Mouse (Mus musculus) spleen, adult 2 months (tissue): ENCODE results near the gene Tirap. TPM values are rescaled to one million over a fixed set of nuclear protein-coding genes. Genes with fewer than 3 reads are reported as not detected.

ENCODE experiments used
- DNase-seq, 2 experiments: peaks; one replicate each; pipeline versions ENCODE4 v3.0.0 to v3.0.0-alpha.2; 2012 to 2021; ENCODE audit warnings: low spot score in 2 of 2, low read depth in 1 of 2
- H3K27ac ChIP-seq: fragments of 200-500 bp; 2 replicates; pipeline ENCODE4 v1.5.1; 2012; ENCODE audit warnings: low read length, inconsistent platforms; ENCODE audit not compliant: insufficient read depth
- H3K27me3 ChIP-seq: fragments of 200-500 bp; 2 replicates; pipeline ENCODE4 v1.6.1; 2012; ENCODE audit warnings: mild to moderate bottlenecking, moderate library complexity, low read length, inconsistent platforms; ENCODE audit not compliant: control insufficient read depth, insufficient read depth
- H3K36me3 ChIP-seq: fragments of 200-500 bp; 2 replicates; pipeline ENCODE4 v1.6.1; 2012; ENCODE audit warnings: mild to moderate bottlenecking, low read length, inconsistent platforms; ENCODE audit not compliant: control insufficient read depth, insufficient read depth
- H3K4me1 ChIP-seq: fragments of 200-500 bp; 2 replicates; pipeline ENCODE4 v1.6.1; 2011; ENCODE audit warnings: inconsistent platforms; ENCODE audit not compliant: control insufficient read depth, insufficient read depth, insufficient read length
- H3K4me3 ChIP-seq: fragments of 200-500 bp; 2 replicates; pipeline ENCODE4 v1.5.1; 2011; ENCODE audit warnings: mild to moderate bottlenecking, inconsistent platforms; ENCODE audit not compliant: insufficient read depth, insufficient read length; ENCODE audit errors: extremely low read depth
- CTCF ChIP-seq: fragments of 200-500 bp; IDR thresholded peaks from 2 replicates; pipeline ENCODE4 v1.5.1; 2011; ENCODE audit warnings: mild to moderate bottlenecking, inconsistent platforms; ENCODE audit not compliant: insufficient read depth, insufficient read length, insufficient replicate concordance; ENCODE audit errors: extremely low read depth
- POLR2A ChIP-seq: fragments of 200-500 bp; IDR thresholded peaks from 2 replicates; pipeline ENCODE4 v1.6.1; 2011; ENCODE audit warnings: low read depth, low read length, inconsistent platforms
- WGBS: fragments of 180-500 bp; shearing (Covaris S2); methylation state at CpG from one replicate; pipeline ENCODE4 v1.1.7; 2018; 5-methylcytosine and 5-hydroxymethylcytosine counted together
- polyA plus RNA-seq: library from polyadenylated mRNA; depleted of rRNA; stranded (reverse); fragments of >200 nt; gene quantifications from 2 replicates; pipeline ENCODE4 v1.2.3, GENCODE M21; 2012; rRNA removed

Tirap gene
- 9.2 and 12.6 TPM in 2 replicates for polyA plus RNA-seq

GRCm38 (mm10) chr9:35199772-35200471 is at the start of gene Tirap, which contains the start of gene Srpr:
Gene Tirap, minus strand, starts transcription at chr9:35200291.
Gene Srpr, plus strand, starts transcription at chr9:35200175.
- peak within 1 kb of the TSS; percentile 61 for H3K27ac ChIP-seq
- peaks cover 2% of the 10 kb centered on the region; the same call in 1 of the 2 replicates for H3K36me3 ChIP-seq
- H3K4me3 ChIP-seq: peak within 1 kb of the TSS; percentile 64
- peaks cover 8% of the 10 kb centered on the region for H3K4me1 ChIP-seq
- no peaks in the 10 kb centered on the region for H3K27me3 ChIP-seq
- DNase-seq: peak; percentile 45 to 88
- TF ChIP-seq CTCF: peak; percentile 85
- no peak for TF ChIP-seq POLR2A
- under 1% methylated on average over 44 of the region's 44 CpGs for WGBS

DNA sequence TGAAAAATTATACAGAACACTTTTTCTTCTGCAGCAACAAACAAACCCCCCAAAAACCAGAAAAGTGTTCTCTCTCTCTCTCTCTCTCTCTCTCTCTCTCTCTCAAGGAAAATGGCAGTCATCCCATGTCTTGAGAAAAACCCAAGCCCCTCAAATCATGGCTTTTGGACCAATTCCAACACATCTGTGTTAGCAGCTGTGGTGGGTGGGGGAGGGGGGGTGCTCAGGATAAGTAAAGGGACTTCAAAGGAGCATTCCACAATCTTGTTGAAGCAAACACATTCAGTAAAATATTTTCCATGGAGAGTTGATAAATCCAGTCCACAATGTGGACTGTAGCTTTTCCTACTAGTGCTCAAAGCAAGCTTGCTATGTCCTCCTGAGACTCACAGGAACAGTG is 49.4 kb upstream of the Tirap start:
- Histone ChIP-seq H3K4me3 (no peak overlapping the region), H3K36me3 (no peaks in the 10 kb centered on the region), H3K27me3 (no peaks in the 10 kb centered on the region), H3K4me1 (no peaks in the 10 kb centered on the region), H3K27ac (no peak overlapping the region)
- TF ChIP-seq CTCF: no peak
- no peak for TF ChIP-seq POLR2A
- no peak for DNase-seq

- Histone ChIP-seq H3K4me3 (no peak overlapping the region), H3K4me1 (no peaks in the 10 kb centered on the region), H3K36me3 (no peaks in the 10 kb centered on the region), H3K27me3 (no peaks in the 10 kb centered on the region), H3K27ac (no peak overlapping the region)
- no peak for DNase-seq
- WGBS: 94% methylated on average over 2 of the region's 2 CpGs
- TF ChIP-seq CTCF: no peak
- no peak for TF ChIP-seq POLR2A
These were observed 47.3 kb upstream of the Tirap start for GRCm38 (mm10) chr9:35247405-35247804.

DNA sequence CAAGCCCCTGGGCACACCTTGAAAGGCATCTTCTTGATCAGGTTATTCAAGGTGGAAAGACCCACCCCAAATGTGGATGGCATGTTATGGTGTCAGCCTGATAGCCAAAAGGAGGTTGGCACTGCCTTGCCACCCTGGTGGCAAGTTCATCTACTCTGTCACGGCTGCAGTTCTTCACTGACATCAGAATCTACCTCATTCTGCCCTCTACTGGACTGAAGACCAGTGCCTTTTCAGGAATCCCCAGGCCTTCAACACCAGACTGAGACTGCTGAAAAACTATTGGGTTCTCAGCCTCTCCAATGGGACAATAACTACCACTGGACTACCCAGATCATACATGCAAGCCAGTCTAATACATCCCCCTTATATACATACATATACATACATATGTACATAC is 39.6 kb upstream of the Tirap start:
- Histone ChIP-seq H3K4me1 (no peaks in the 10 kb centered on the region), H3K27ac (no peak overlapping the region), H3K27me3 (no peaks in the 10 kb centered on the region), H3K4me3 (no peak overlapping the region), H3K36me3 (peaks cover 3% of the 10 kb centered on the region; the same call in 1 of the 2 replicates)
- WGBS: 77% methylated on average over 1 of the region's 1 CpGs
- no peak for DNase-seq
- no peak for TF ChIP-seq POLR2A
- no peak for TF ChIP-seq CTCF

- TF ChIP-seq CTCF: no peak
- no peak for TF ChIP-seq POLR2A
- peaks cover 6% of the 10 kb centered on the region; the same call in 1 of the 2 replicates for H3K36me3 ChIP-seq
- no peak overlapping the region for H3K4me3 ChIP-seq
- H3K4me1 ChIP-seq: no peaks in the 10 kb centered on the region
- WGBS: 94% methylated on average over 6 of the region's 6 CpGs
- no peak for DNase-seq
- H3K27me3 ChIP-seq: no peaks in the 10 kb centered on the region
- no peak overlapping the region for H3K27ac ChIP-seq
These were observed 39.0 kb upstream of the Tirap start for GRCm38 (mm10) chr9:35238915-35239571.

DNA sequence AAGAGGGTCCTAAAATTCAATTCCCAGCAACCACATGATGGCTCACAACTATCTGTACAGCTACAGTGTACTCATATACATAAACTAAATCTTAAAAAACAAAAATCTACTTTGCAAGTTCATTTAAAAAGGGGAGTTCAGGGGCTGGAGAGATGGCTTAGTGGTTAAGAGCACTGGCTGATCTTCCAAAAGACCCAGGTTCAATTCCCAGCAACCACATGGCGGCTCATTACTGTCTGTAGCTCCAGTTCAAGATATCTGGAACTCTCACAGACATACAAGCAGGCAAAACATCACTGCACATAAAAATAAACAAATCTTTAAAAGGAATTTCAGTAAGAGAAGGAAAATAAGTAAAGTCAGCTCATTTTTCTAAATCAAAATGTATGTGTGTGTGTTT is 38.3 kb upstream of the Tirap start:
- Histone ChIP-seq H3K27ac (no peak overlapping the region), H3K4me1 (no peaks in the 10 kb centered on the region), H3K36me3 (peaks cover 6% of the 10 kb centered on the region; the same call in 1 of the 2 replicates), H3K4me3 (no peak overlapping the region), H3K27me3 (no peaks in the 10 kb centered on the region)
- no peak for DNase-seq
- WGBS: 100% methylated on average over 1 of the region's 1 CpGs
- TF ChIP-seq CTCF: no peak
- no peak for TF ChIP-seq POLR2A

DNA sequence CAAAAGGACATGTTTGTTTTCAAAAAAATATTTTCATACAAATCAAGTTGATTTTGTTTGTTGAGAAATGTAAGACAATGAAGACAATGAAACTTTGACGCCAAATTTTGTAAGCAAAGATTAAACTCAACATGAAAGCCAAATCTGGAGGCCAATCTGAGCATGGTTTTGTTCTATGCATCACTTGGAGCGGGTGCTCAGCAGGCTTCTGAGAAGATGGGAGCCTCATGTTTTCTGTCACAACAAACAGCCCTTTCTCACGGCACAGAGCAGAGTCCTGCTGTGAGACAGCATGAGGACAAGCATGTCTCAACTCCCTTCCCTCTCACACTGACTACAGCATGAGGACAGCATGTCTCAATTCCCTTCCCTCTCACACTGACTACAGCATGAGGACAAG is 35.9 kb upstream of the Tirap start:
- Histone ChIP-seq H3K27ac (no peak overlapping the region), H3K4me3 (no peak overlapping the region), H3K36me3 (peaks cover 8% of the 10 kb centered on the region; the same call in 1 of the 2 replicates), H3K4me1 (no peaks in the 10 kb centered on the region), H3K27me3 (no peaks in the 10 kb centered on the region)
- no peak for DNase-seq
- TF ChIP-seq CTCF (no peak), POLR2A (no peak)
- WGBS: 88% methylated on average over 3 of the region's 3 CpGs
